Mouse (Mus musculus) liver, postnatal 0 days (tissue): ENCODE measurements at regions not wholly inside any gene's neighbourhood (a gene's known extent, or its start where the extent isn't known, plus 50 kb on each side); places are given as distances from the start of the nearest gene placed in this dataset.

Source experiments
- CTCF ChIP-seq: sonication (generic); IDR thresholded peaks from 2 replicates; pipeline ENCODE4 v1.5.1; 2016; ENCODE audit warnings: antibody characterized with exemption, low read depth
- EP300 ChIP-seq: IDR thresholded peaks from 2 replicates; pipeline ENCODE4 v1.6.1; 2016; ENCODE audit warnings: antibody characterized with exemption, low read depth, mild to moderate bottlenecking

GRCm38 (mm10) chr14:26328562-26328961 lies 70.8 kb downstream of the Duxbl3 start:
- no peak for TF ChIP-seq CTCF
- no peak for TF ChIP-seq EP300
